ENCODE assay signal across 11 mouse cellular contexts in the genomic region with DNA sequence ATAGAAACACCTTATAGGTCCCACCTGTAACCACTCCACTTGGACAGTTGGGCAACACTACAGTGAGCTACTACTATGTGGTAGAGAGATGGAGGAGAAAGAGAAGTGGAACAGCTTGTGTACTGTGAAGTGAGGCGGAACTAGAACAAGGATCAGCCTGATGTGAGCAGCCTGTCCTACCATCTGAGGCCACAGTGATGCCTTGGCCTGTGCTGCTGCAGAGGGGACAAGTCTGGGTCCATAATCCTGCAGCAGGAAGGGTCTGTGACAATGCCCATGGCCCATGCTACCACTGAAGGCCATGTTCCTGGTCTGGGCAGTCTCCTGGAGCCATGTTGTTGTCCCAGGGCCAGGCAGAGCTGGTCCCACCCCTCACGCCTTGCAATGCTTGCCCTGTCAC.
"Had no signal": no experiment of that assay in that cellular context is flagged by ENCODE, and none has a peak within 500 bp of the region (broad histone marks: within the 10 kb centered on the region; RNA-seq: fewer than 3 reads in every experiment).

No protein-coding gene starts in this region.

- H3K9me3 ChIP-seq: liver, embryonic 15.5 days had no signal

- ATAC-seq: hindbrain, embryonic 16.5 days; lung, postnatal 0 days had no signal

- H3K4me3 ChIP-seq: liver, embryonic 15.5 days had no signal

- DNase-seq: lung, embryonic 14.5 days; midbrain, embryonic 14.5 days; thymus, adult 2 months; thymus, postnatal 14 days had no signal

- H3K27ac ChIP-seq: liver, embryonic 15.5 days; macrophage; stomach, postnatal 0 days had no signal

- H3K36me3 ChIP-seq: liver, embryonic 15.5 days had no signal

- H3K9ac ChIP-seq: liver, embryonic 15.5 days; lung, embryonic 14.5 days had no signal

- H3K4me2 ChIP-seq: liver, embryonic 11.5 days; liver, embryonic 15.5 days; lung, embryonic 14.5 days; midbrain, embryonic 11.5 days had no signal
